Mouse (Mus musculus) frontal cortex, postnatal 36 days (tissue): ENCODE data around the gene Rara.
A peak's percentile ranks its signal among the peaks of the same experiment; 100 is the strongest.

Source experiments
- DNase-seq, 2 experiments: peaks; one replicate each; pipeline ENCODE4 v3.0.0; 2022; ENCODE audit warnings: low spot score in 2 of 2

Rara gene

GRCm38 (mm10) chr11:98995987-98996386 is 68.4 kb downstream of the Rara start:
- DNase-seq = no peak

- no peak for DNase-seq
Observed at GRCm38 (mm10) chr11:98997659-98998058, 70.0 kb downstream of the Rara start.

GRCm38 (mm10) chr11:98998776-98999175 is 71.2 kb downstream of the Rara start:
- no peak for DNase-seq

GRCm38 (mm10) chr11:98999243-98999642 is 71.6 kb downstream of the Rara start:
- DNase-seq = no peak

GRCm38 (mm10) chr11:99006788-99007187 is 79.2 kb downstream of the Rara start:
- DNase-seq = no peak

- no peak for DNase-seq
Observed at GRCm38 (mm10) chr11:99010124-99010523, 82.5 kb downstream of the Rara start.

- no peak for DNase-seq
Observed at GRCm38 (mm10) chr11:99010706-99011105, 83.1 kb downstream of the Rara start.

- DNase-seq = no peak
Observed at GRCm38 (mm10) chr11:99013856-99014255, 86.2 kb downstream of the Rara start.

GRCm38 (mm10) chr11:99019844-99020243 is 92.2 kb downstream of the Rara start:
- no peak for DNase-seq

GRCm38 (mm10) chr11:99022384-99022933 is 94.8 kb downstream of the Rara start:
- DNase-seq = no peak

- DNase-seq = no peak
Observed at GRCm38 (mm10) chr11:99023094-99023493, 95.5 kb downstream of the Rara start.

GRCm38 (mm10) chr11:99023500-99024467 is 96.2 kb downstream of the Rara start, which contains the start of gene Top2a:
Gene Top2a, minus strand, starts transcription at chr11:99024189.
- DNase-seq = peak; percentile 98 to 99
